Mouse (Mus musculus): Measurements from ENCODE around the gene Cyp26a1.
A peak's percentile ranks its signal among the peaks of the same experiment; 100 is the strongest.

Cyp26a1 gene

GRCm38 (mm10) chr19:37699711-37700110 is 2.1 kb downstream of the Cyp26a1 start:
- no peak for DNase-seq

DNA sequence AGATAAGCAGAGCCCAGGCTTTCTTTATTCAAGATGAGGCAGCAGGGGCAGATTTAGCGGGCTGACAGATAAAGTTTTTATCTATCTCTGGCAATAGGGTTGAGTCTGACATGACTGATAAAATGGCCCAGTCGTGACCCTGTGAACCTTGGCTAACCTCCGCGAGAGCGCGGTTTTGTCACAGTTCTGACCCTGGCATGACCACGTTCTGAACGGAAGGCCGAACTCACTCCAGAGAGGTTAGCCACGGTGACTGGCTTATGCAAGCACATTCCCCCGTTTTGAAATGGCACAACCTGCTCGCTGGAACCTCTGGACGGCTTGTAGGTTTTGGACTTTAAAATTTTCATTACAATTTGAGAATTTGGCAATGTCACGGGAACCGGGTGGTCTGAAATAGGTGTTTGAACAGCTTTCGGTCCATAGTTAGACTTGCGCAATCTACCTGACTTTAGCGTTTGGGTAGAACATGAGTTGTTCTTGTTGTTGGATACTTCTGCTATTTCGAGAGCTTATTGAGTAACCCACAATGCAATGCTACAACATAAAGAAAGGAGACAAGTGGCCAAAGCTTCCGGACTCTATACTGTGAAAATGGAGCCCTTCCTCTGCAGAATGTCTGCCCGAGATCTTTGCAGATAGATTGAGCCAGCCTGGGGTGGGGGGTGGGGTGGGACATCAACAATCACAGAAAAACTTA is 4.9 kb downstream of the Cyp26a1 start:
- peak; percentile 38 for DNase-seq

DNA sequence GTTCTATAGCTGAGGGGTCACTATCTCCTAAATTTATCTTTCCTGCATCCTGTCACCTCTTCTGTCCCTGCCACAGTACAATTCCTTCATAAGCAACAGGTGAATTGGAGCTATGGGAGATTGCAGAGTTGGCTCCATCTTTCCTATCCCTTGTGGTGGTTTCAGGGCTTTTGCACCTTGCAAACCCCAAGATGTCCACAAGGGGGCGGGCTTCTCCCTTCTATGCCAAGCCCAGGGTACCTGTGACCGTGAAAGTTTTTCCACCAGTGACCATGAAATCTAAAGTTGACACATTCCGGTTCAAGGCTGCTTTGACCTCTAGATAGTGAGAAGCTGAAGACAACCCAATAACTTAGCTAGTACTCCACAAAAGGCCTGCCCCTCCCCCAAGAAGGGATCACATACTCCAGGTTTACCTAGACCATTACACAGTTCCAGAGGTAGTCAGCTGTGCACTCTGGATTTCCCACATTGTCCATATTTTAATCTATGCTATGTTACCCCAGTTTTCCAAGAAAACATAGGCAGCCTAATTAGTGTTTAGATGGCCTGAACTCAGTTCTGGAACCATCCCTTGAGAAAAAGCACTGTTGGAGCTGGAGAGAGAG is 6.4 kb downstream of the Cyp26a1 start:
- DNase-seq = peak; percentile 69

GRCm38 (mm10) chr19:37705722-37706121 is 8.1 kb downstream of the Cyp26a1 start:
- DNase-seq = no peak

GRCm38 (mm10) chr19:37714681-37715080 is 17.1 kb downstream of the Cyp26a1 start:
- DNase-seq = no peak

DNA sequence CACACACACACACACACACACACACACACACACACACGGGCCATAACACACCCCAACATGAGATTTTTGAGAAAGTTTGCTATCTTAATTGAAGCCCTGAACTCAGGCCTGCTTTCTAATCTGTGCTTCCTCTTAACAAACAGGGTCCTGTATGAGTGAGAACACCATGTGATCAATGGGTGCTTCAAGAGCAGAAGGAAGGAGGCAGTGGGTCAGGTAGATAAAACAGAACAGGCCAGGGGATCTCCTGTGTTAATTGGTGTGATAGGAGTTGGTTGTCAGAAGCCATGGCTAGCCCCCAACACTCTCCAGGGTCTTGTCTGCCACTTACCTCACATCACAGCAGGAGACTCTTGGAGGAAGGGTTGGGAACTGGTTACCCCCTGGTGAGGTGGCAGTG is 18.4 kb downstream of the Cyp26a1 start:
- no peak for DNase-seq

DNA sequence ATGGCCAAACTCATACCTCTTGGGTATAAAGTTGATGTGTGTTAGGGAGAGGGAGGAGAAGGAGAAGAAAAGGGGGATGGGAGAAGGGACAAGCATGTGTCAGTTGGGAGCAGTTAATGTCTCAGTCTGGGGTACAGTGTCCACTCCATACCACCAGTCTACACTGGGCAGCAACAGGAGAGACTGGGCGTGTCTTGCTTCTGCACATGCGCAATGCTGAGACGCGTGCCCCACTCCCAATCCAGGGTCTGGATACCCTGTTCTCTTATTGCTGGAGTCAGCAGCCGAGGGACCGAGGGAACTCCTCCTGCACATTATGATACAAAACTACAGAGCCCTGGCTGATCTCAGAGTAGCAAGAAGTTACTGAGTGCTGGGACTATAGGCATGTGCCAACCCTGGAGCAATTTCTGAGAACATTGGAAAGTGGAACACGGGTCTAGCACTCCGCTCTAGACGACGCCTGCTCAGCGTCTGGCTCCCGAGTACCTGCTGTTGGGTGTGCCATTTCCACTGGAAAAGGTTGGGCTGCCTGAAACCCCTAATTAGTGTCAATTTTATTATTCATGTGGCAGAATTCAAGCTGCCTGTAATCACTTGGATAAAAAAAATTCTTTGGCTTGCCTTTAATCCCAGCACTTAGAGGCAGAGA is 19.1 kb downstream of the Cyp26a1 start:
- no peak for DNase-seq

GRCm38 (mm10) chr19:37719166-37719565 is 21.6 kb downstream of the Cyp26a1 start:
- DNase-seq = no peak

- DNase-seq = no peak
Observed at GRCm38 (mm10) chr19:37724591-37724990, 27.0 kb downstream of the Cyp26a1 start.

DNA sequence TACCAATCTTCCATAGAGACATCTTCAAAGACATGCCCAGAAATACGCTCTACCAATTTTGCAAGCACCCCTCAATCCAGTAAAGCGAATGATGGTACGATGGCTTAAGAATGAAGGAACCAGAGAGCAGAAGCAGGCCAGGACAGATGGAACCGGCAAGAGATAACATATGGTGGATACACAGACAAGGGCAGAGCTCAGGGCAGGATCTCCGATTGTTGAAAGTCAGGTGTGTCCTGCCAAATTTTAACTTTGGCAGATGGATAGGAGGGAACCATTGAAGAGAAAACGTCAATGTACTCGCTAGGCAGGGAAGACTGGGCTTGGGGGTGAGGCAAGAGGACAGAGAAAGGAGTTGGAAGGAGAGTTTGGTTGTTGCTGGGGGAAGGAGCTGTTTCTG is 29.0 kb downstream of the Cyp26a1 start:
- no peak for DNase-seq

DNA sequence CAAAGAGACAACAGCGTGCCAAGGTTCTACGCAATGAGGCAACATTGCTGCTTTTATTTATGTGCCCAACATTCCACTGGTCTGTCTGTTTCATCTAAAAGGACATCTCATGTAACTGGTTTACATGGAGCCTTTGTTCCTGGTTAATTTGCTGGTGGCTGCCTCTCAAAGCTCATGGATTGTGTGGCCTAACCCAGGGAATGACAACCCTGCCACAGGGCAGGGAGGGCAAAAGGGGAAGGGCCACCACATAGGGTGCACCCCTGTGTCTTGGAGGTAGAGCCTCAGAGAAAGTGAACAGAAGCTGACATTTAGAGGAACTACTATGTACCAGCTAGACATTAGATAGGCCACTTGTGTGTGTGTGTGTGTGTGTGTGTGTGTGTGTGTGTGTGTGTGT is 29.8 kb downstream of the Cyp26a1 start:
- no peak for DNase-seq

DNA sequence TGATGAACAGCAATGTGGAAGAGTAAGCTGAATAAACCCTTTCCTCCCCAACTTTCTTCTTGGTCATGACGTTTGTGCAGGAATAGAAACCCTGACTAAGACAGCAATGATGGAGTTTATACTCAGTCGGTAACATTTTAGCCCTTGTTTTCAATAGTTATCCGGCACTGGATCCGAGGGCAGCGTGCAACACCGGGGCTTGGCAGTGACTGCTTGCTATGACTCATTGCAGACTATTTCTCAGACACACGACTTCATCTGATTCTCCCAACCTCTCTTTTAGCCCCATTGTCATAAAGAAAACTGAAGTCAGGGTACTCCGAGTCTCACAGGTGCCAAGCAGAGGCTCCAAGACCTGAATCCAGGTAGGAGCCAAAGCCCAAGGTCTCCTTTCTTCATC is 37.8 kb downstream of the Cyp26a1 start:
- DNase-seq = no peak

GRCm38 (mm10) chr19:37738575-37738974 is 41.0 kb downstream of the Cyp26a1 start:
- no peak for DNase-seq

DNA sequence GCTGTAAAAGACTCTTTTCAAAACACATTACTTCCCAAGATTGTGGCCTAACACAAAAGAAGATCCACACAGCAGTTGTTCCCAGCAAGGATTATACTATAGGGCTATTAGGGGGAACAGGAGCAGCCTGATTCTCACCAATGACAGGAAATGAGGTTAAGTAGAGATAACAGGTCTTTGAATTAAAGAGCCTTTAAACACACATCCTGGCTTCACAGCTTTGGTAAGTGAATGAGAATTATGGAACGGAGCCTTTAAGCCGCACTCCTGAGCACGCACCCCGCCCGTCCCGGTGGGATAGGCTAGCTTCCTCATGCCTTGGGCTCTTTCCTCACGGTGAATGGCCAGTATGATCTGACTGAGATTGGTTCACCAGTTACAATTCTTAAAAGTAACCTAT is 42.4 kb downstream of the Cyp26a1 start:
- DNase-seq = no peak
